Mouse (Mus musculus) heart, adult 2 months (tissue): ENCODE measurements around the gene Stab2. TPM values are rescaled to one million over a fixed set of nuclear protein-coding genes. Genes with fewer than 3 reads are reported as not detected.

Source experiments
- DNase-seq, 2 experiments: peaks; one replicate each; pipeline ENCODE4 v3.0.0; 2021
- H3K27ac ChIP-seq: fragments of 200-600 bp; 2 replicates; pipeline ENCODE4 v1.8.1; 2022
- H3K27me3 ChIP-seq: fragments of 200-500 bp; 2 replicates; pipeline ENCODE4 v1.6.1; 2012; ENCODE audit warnings: mild to moderate bottlenecking, low read length, inconsistent platforms, mixed read lengths; ENCODE audit not compliant: control insufficient read depth, insufficient read depth
- H3K36me3 ChIP-seq: fragments of 200-500 bp; 2 replicates; pipeline ENCODE4 v1.6.1; 2012; ENCODE audit warnings: low read length, inconsistent platforms; ENCODE audit not compliant: control insufficient read depth, insufficient read depth
- H3K4me1 ChIP-seq: fragments of 200-500 bp; 2 replicates; pipeline ENCODE4 v1.6.1; 2011; ENCODE audit warnings: low read length; ENCODE audit not compliant: control insufficient read depth, insufficient read depth
- H3K4me3 ChIP-seq: fragments of 200-600 bp; 2 replicates; pipeline ENCODE4 v1.8.1; 2022
- H3K79me2 ChIP-seq: fragments of 200-500 bp; replicated peaks from 2 replicates; pipeline ENCODE4 v1.6.1; 2012; ENCODE audit warnings: mild to moderate bottlenecking, inconsistent platforms, low read length, moderate library complexity, mixed read lengths; ENCODE audit not compliant: control insufficient read depth, insufficient read depth
- H3K9ac ChIP-seq: fragments of 200-500 bp; 2 replicates; pipeline ENCODE4 v1.6.1; 2012; ENCODE audit warnings: low read depth, mild to moderate bottlenecking, control low read depth, inconsistent platforms, low read length, mixed read lengths
- CTCF ChIP-seq: fragments of 200-600 bp; IDR thresholded peaks from 2 replicates; pipeline ENCODE4 v1.8.1; 2022; ENCODE audit warnings: antibody characterized with exemption, mild to moderate bottlenecking, moderate library complexity
- EP300 ChIP-seq: fragments of 200-500 bp; IDR thresholded peaks from 2 replicates; pipeline ENCODE4 v1.6.1; 2011; ENCODE audit warnings: low read depth, low read length, control low read depth; ENCODE audit not compliant: insufficient read depth
- POLR2A ChIP-seq: fragments of 200-500 bp; IDR thresholded peaks from 2 replicates; pipeline ENCODE4 v1.6.1; 2011; ENCODE audit warnings: mild to moderate bottlenecking, low read depth, low read length, control low read depth; ENCODE audit not compliant: insufficient read depth
- WGBS: fragments of 180-500 bp; shearing (Covaris S2); methylation state at CpG from one replicate; pipeline ENCODE4 v1.1.7; 2018; 5-methylcytosine and 5-hydroxymethylcytosine counted together
- intact Hi-C: fragments of 180-260 bp; cut with DNase I; formaldehyde crosslinking; loops from one replicate; pipeline ENCODE4 v1.15.1; 2025
- polyA plus RNA-seq: library from polyadenylated mRNA; depleted of rRNA; stranded (reverse); fragments of >200 nt; gene quantifications from 2 replicates; pipeline ENCODE4 v1.2.3, GENCODE M21; 2012
- total RNA-seq, 2 experiments: library from RNA; stranded (reverse); gene quantifications; 2 replicates each; pipeline ENCODE4 v1.2.3; 2021

The Stab2 gene
- total and polyA plus RNA-seq, 3 experiments = 0.23 to 0.53 (median 0.29) TPM

DNA sequence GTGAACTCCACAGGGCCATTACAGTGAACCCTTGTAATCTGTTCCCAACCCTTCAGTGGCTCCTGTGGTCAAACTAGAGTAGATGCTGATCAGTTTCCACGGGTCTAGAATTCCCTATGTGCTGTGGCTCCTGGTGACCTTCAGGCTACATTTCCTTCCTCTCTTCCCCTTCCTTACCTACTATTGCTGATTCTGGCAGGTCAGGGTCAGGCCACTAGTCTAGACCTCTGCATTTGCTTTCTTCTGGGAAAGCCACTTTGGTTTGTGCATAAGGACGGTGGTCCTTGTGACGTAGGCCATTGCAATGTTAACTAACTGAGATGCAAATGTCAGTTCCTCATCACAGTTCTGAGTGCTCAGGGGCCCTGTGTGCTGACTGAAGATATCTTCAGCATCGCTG lies 147.4 kb downstream of the Stab2 start:
- intact Hi-C loops = no loop called here
- H3K36me3 ChIP-seq = no peaks in the 10 kb centered on the region
- no peaks in the 10 kb centered on the region for H3K27me3 ChIP-seq
- no peak overlapping the region for H3K4me3 ChIP-seq
- H3K27ac ChIP-seq = no peak overlapping the region
- no peaks in the 10 kb centered on the region for H3K4me1 ChIP-seq
- TF ChIP-seq POLR2A (no peak), EP300 (no peak), CTCF (no peak)
- H3K9ac ChIP-seq = no peak overlapping the region
- no peak for DNase-seq
- H3K79me2 ChIP-seq = no peaks in the 10 kb centered on the region
- 75% methylated on average over 4 of the region's 4 CpGs for WGBS

DNA sequence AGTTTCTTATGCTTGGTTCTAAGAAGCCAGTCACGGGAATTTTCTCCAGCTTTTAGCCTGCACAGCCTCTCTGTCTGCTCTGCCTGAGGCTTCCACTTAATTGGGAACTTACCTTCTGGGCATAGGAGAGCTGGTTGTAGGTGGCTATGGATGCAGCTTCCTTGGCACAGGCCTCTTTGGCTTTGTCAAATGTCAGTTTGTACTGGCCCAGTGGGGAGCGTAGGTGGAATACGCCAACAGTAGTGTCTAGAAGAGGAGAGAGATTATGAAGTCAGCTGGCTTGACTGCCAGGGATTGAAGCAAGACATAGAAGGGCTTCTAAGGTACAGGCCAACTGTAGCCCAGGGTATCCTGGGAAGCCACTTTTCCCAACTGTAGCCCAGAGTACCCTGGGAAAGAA lies 154.4 kb downstream of the Stab2 start:
- intact Hi-C loops = no loop called here
- no peaks in the 10 kb centered on the region for H3K4me1 ChIP-seq
- TF ChIP-seq CTCF = no peak
- no peak for TF ChIP-seq POLR2A
- no peak for TF ChIP-seq EP300
- no peaks in the 10 kb centered on the region for H3K36me3 ChIP-seq
- no peak overlapping the region for H3K27ac ChIP-seq
- no peak overlapping the region for H3K4me3 ChIP-seq
- no peak overlapping the region for H3K9ac ChIP-seq
- WGBS = 80% methylated on average over 3 of the region's 3 CpGs
- H3K27me3 ChIP-seq = no peaks in the 10 kb centered on the region
- no peak for DNase-seq
- no peaks in the 10 kb centered on the region for H3K79me2 ChIP-seq

DNA sequence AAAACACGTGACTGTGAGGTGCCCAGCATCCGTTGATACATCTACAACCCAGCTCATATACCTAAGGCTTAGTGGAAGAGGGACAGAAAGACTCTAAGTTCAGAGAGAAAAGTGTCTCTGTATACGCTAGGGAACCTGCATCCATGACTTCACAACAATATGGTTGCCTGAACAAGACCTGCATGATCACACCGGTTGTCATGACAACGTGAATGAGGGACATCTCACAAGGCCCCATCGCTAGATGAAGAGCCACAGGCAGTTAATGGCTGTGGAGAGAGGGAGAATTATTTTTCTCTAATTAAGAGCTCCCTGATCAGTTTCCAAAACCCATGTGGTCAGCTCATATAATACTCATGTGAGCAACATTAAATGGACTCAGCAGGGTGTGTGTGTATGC lies 155.7 kb downstream of the Stab2 start:
- Histone ChIP-seq H3K36me3 (no peaks in the 10 kb centered on the region), H3K9ac (no peak overlapping the region), H3K79me2 (no peaks in the 10 kb centered on the region), H3K27me3 (no peaks in the 10 kb centered on the region), H3K4me1 (no peaks in the 10 kb centered on the region), H3K4me3 (no peak overlapping the region), H3K27ac (no peak overlapping the region)
- intact Hi-C loops = no loop called here
- TF ChIP-seq EP300 = no peak
- TF ChIP-seq CTCF = no peak
- no peak for TF ChIP-seq POLR2A
- WGBS = 83% methylated on average over 6 of the region's 6 CpGs
- no peak for DNase-seq

DNA sequence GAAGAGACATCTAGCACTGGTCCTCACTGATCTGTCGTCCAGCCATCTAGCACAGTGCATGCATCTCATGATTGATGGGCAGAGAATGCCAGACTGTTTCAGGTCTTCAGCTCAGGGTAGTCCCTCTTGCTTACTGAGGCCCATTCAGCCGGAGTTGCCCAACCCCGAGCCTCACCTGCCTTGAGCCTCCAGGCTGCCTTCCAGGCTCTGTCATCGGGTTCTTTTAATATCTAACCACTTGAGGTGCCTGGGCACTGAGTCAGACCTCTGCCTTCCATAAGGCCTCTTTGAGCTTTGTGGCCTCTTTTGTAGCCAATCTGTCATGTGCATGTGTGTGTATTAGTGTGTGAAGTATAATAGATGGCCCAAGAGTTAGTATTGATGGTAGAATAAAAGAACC lies 158.3 kb downstream of the Stab2 start:
- Histone ChIP-seq H3K36me3 (no peaks in the 10 kb centered on the region), H3K79me2 (no peaks in the 10 kb centered on the region), H3K4me3 (no peak overlapping the region), H3K27me3 (no peaks in the 10 kb centered on the region), H3K4me1 (no peaks in the 10 kb centered on the region), H3K9ac (no peak overlapping the region), H3K27ac (no peak overlapping the region)
- WGBS = 53% methylated on average over 4 of the region's 4 CpGs
- DNase-seq = peak in 1 of 2 experiments; percentile 28
- intact Hi-C loops = no loop called here
- TF ChIP-seq EP300 (0 out of 2 replicates have a peak, but pooled peaks have one; percentile 30), POLR2A (no peak), CTCF (no peak)

DNA sequence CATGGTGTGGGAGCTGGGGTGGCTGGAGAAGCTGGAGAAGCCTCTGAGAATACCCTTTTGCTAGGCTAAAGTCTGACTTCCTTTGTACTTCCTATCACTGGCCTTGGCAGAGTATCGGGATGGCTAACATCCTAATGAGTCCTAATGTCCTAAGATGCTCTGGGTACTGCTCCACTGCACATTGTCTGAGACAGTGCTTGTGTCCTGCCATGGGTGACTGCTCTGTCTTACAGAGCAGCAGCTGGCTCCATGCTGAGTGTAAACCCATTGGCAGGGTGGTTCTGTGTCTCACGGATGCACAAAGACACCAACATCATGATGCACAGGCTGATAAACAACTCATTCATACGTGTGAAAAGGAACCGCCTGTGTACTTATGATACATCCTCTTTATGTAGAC lies 158.7 kb downstream of the Stab2 start:
- 70% methylated on average over 4 of the region's 4 CpGs for WGBS
- no peak overlapping the region for H3K4me3 ChIP-seq

DNA sequence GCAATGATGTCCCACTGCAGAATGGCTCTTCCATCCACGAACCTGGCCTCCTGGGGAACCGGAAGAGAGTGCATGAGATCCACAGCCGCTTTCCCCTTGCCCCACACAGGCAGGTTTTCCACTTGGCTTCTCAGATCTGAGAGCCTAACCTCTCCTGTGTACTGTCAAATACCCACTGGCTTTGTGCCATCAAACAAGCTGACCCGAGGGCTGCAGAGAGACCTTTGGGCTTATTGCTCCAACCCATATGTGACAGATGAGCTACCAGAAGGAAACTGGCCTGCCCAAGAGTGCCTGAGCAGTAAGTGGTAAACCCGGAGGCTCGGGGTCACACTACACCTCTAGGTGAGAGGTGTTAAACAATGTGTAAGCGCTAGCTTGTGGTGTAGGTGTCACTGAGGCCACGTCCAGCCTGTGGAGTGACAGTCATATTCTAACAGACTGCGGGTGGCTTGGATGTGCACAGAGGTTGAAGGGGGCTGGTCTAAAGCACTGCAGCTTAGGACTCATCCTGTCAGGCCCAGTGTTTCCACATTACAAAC lies 160.8 kb downstream of the Stab2 start:
- 74% methylated on average over 9 of the region's 9 CpGs for WGBS
- no peak overlapping the region for H3K9ac ChIP-seq
- intact Hi-C loops = no loop called here
- DNase-seq = no peak
- H3K36me3 ChIP-seq = no peaks in the 10 kb centered on the region
- no peak overlapping the region for H3K4me3 ChIP-seq
- no peaks in the 10 kb centered on the region for H3K79me2 ChIP-seq
- no peaks in the 10 kb centered on the region for H3K4me1 ChIP-seq
- no peak overlapping the region for H3K27ac ChIP-seq
- no peak for TF ChIP-seq EP300
- no peak for TF ChIP-seq CTCF
- TF ChIP-seq POLR2A = no peak
- no peaks in the 10 kb centered on the region for H3K27me3 ChIP-seq

More for the DNA sequence above, 158.7 kb downstream of the Stab2 start:
- Histone ChIP-seq H3K79me2 (no peaks in the 10 kb centered on the region), H3K36me3 (no peaks in the 10 kb centered on the region), H3K4me1 (no peaks in the 10 kb centered on the region), H3K27ac (no peak overlapping the region), H3K27me3 (no peaks in the 10 kb centered on the region), H3K9ac (no peak overlapping the region)
- intact Hi-C loops = no loop called here
- no peak for DNase-seq
- no peak for TF ChIP-seq EP300
- TF ChIP-seq CTCF = no peak

DNA sequence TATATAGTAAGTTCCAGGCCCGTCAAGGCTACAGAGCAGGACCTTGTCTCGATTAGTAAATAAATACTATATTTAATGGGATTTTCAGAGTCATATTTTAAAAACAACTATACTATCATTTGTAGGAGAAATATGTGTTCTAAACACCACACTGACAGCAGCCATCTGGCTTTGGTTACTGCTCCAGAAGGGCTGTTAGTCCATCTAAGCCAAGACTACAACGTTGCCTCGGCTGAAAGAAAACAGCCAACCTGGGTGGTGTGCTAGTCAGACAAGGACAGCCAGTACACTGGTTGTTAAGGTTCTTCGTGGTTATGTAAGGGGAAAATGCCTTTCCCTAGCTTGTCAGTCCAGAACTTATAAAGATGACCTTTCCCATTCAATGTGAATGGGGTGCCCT lies 165.2 kb downstream of the Stab2 start:
- TF ChIP-seq CTCF (no peak), EP300 (no peak), POLR2A (no peak)
- 71% methylated on average over 5 of the region's 5 CpGs for WGBS

More for the DNA sequence above, 165.2 kb downstream of the Stab2 start:
- intact Hi-C loops = no loop called here
- no peaks in the 10 kb centered on the region for H3K27me3 ChIP-seq
- H3K27ac ChIP-seq = no peak overlapping the region
- DNase-seq = no peak
- H3K4me3 ChIP-seq = no peak overlapping the region
- H3K9ac ChIP-seq = no peak overlapping the region
- no peaks in the 10 kb centered on the region for H3K79me2 ChIP-seq
- no peaks in the 10 kb centered on the region for H3K4me1 ChIP-seq
- no peaks in the 10 kb centered on the region for H3K36me3 ChIP-seq
